Mouse (Mus musculus): Measurements from ENCODE around the gene Cyb5r1.

DNA sequence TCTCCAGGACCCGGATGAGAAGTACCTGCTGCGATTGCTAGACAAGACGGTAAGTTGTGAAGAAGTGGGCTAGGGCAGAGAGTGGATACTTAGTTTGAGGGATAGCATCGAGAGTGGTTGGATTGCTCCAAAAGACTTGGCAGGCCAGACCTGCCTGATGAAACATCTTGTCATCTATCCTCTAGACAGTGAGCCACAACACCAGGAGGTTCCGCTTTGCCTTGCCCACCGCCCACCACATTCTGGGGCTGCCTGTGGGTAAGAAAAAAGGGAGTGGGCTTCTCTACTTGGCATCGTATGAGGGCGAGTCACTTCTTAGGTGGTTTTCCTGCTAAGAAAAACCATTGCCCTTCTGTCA lies 1.0 kb downstream of the Cyb5r1 start:
- TF ChIP-seq CTCF (IDR thresholded peaks at IDR 0.05; ENCODE audit: extremely low read depth, insufficient read depth, low read length) = no peak
- TF ChIP-seq POLR2A (IDR thresholded peaks at IDR 0.05; ENCODE audit: extremely low read depth, insufficient read depth, low read length) = no peak

Measured in cortical plate, adult 2 months (tissue).